In the genomic region with DNA sequence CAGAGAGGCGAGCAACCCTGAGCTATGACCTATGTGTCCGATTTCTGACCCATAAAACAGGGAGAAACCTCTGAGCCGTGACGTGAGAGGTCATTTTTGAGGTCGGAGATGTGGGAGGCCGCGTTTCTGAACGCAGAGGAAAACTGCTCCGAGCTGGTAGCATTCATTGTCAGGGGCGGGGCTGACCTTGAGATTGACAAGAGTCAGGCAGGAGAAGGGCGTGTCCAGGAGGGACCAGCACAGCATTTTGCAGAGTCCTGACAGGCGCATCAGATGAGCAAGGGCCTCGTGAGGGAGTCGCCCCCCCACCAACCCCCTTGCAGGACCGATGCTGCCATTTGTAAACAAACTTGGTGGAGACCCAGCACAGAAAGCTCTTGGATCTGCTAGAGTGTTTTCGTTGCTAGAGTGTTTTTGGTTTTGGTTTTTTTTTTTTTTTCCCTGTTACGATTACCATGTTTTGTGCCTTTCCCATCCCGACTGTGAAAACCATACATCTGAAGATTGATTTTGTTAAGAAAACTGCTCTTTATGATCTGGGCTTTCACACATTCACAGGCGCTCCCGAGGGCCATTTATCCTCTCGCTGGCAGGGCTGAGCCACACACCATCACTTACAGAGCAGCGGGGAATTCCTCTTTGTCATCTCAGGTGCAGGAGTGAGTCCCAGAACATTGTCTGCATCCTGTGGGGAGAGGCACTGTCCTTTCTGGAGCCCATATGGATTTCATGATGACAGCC, we compare ENCODE assay signal across 8 mouse cellular contexts.
DNase-seq lines count a peak whose midpoint lies in the region; ATAC-seq and TF ChIP-seq lines count a peak whose summit lies in the region.

No protein-coding gene starts in this region.

- H3K27ac ChIP-seq in lung, postnatal 0 days (ENCODE audit: low read length) = no peak overlapping the region
- no peak overlapping the region for H3K27ac ChIP-seq in hindbrain, embryonic 16.5 days (ENCODE audit: low read depth, low read length)
- H3K27ac ChIP-seq in midbrain, embryonic 15.5 days = no peak overlapping the region

- WGBS in lung, postnatal 0 days = 12% methylated on average over 22 of the region's 22 CpGs
- 9% methylated on average over 22 of the region's 22 CpGs for WGBS in hindbrain, embryonic 16.5 days
- 11% methylated on average over 22 of the region's 22 CpGs for WGBS in midbrain, embryonic 15.5 days

- no peak for TF ChIP-seq EP300 in lung, postnatal 0 days (IDR thresholded peaks at IDR 0.05)

- H3K27me3 ChIP-seq in lung, postnatal 0 days (replicated peaks; ENCODE audit: insufficient read depth, low read length) = no peaks in the 10 kb centered on the region
- no peaks in the 10 kb centered on the region for H3K27me3 ChIP-seq in hindbrain, embryonic 16.5 days (replicated peaks; ENCODE audit: control insufficient read depth, insufficient read depth, low read length)
- no peaks in the 10 kb centered on the region for H3K27me3 ChIP-seq in midbrain, embryonic 15.5 days (replicated peaks)

- no peaks in the 10 kb centered on the region for H3K36me3 ChIP-seq in lung, postnatal 0 days (ENCODE audit: insufficient read depth, low read length)
- no peaks in the 10 kb centered on the region for H3K36me3 ChIP-seq in hindbrain, embryonic 16.5 days (ENCODE audit: control insufficient read depth, insufficient read depth, low read length)
- H3K36me3 ChIP-seq in midbrain, embryonic 15.5 days (replicated peaks) = no peaks in the 10 kb centered on the region

- peak; percentile 37 for DNase-seq in lung, postnatal 10 days
- DNase-seq in lung, postnatal 0 days (ENCODE audit: low spot score) = no peak
- peak; percentile 76 for DNase-seq in embryo, embryonic 10.5 days (ENCODE audit: low spot score)
- DNase-seq in cerebellum, postnatal 36 days = no peak
- DNase-seq in gastrocnemius, postnatal 25 days = no peak
- DNase-seq in ovary, postnatal 10 days (ENCODE audit: low spot score) = no peak

- H3K9ac ChIP-seq in lung, postnatal 0 days (replicated peaks; ENCODE audit: low read depth) = no peak overlapping the region
- H3K9ac ChIP-seq in hindbrain, embryonic 16.5 days (ENCODE audit: low read depth, low read length) = no peak overlapping the region
- H3K9ac ChIP-seq in midbrain, embryonic 15.5 days = no peak overlapping the region

- no peak overlapping the region for H3K4me3 ChIP-seq in lung, postnatal 0 days (ENCODE audit: low read depth, low read length)
- no peak overlapping the region for H3K4me3 ChIP-seq in hindbrain, embryonic 16.5 days (ENCODE audit: low read length)
- no peak overlapping the region for H3K4me3 ChIP-seq in midbrain, embryonic 15.5 days

- H3K4me1 ChIP-seq in lung, postnatal 0 days (ENCODE audit: insufficient read depth, low read depth, low read length) = no peaks in the 10 kb centered on the region
- H3K4me1 ChIP-seq in hindbrain, embryonic 16.5 days (ENCODE audit: control insufficient read depth, insufficient read depth, low read depth, low read length) = peaks cover 15% of the 10 kb centered on the region
- peaks cover 33% of the 10 kb centered on the region for H3K4me1 ChIP-seq in midbrain, embryonic 15.5 days

- no peak for TF ChIP-seq CTCF in lung, postnatal 0 days (IDR thresholded peaks at IDR 0.05)

- H3K4me2 ChIP-seq in lung, postnatal 0 days (replicated peaks; ENCODE audit: low read depth, low read length) = no peak overlapping the region
- 0 out of 2 replicates have a peak overlapping the region, but pooled peaks have one; percentile 26 for H3K4me2 ChIP-seq in hindbrain, embryonic 16.5 days (ENCODE audit: low read length)
- H3K4me2 ChIP-seq in midbrain, embryonic 15.5 days = peak overlapping the region; percentile 18; the same call in 1 of the 2 replicates

- no peaks in the 10 kb centered on the region for H3K9me3 ChIP-seq in lung, postnatal 0 days (ENCODE audit: low read length)
- no peaks in the 10 kb centered on the region for H3K9me3 ChIP-seq in hindbrain, embryonic 16.5 days (ENCODE audit: control insufficient read depth, low read length)
- H3K9me3 ChIP-seq in midbrain, embryonic 15.5 days = no peaks in the 10 kb centered on the region

- ATAC-seq in lung, postnatal 0 days = no peak
- ATAC-seq in hindbrain, embryonic 16.5 days = no peak
- ATAC-seq in midbrain, embryonic 15.5 days (replicated peaks) = no peak

Comparison
In these comparisons a context has a peak if more than half of its experiments do, and no peak if none do; other contexts are left out.
1. DNase-seq: peak in lung, postnatal 10 days (single experiment) and embryo, embryonic 10.5 days (single experiment); none in lung, postnatal 0 days (single experiment), cerebellum, postnatal 36 days (0 of 2), gastrocnemius, postnatal 25 days (single experiment) and ovary, postnatal 10 days (single experiment).